ENCODE assay signal across 8 mouse cellular contexts in the genomic region with DNA sequence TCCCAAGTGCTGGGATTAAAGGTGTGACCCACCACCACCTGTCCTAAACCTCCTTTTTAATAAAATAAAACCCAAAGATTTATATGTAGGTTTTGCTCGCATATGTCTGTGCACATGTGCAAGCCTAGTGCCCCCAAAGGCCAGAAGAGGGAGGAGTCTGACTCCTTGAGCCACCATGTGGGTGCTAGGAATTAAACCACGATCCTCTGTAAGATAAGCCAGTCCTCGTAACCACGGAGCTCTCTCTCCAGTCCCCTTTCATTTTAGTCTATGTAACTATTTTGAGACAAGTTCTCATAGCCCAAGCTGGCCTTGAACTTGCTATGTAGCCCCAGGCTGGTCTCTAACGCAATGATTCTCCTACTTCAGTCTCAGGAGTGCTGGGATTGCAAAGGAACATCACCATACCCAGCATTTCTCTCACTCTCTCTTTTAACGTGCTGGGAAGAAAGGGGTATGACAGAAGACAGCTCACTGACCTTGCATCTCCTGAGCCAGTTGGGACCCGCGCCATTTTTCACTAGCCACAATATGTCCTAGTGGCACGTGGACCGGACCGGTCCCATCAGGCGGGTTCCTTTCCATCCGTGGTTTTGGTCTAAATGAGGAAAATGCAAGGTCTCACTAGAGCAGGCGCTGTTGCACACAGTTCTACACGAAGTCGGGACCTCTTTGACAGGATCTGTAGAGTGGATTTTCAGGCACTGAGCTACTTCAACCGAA. TPM values are rescaled to one million over a fixed set of nuclear protein-coding genes. Genes with fewer than 3 reads are reported as not detected.
A peak's percentile ranks its signal among the peaks of the same experiment; 100 is the strongest.
DNase-seq lines count a peak whose midpoint lies in the region; ATAC-seq and TF ChIP-seq lines count a peak whose summit lies in the region.

No protein-coding gene starts in this region.

- peak overlapping the region; percentile 91 for H3K4me3 ChIP-seq in lung, adult 2 months (replicated peaks; ENCODE audit: extremely low read depth, low read depth, low read length)
- H3K4me3 ChIP-seq in midbrain, embryonic 14.5 days (replicated peaks; ENCODE audit: low read depth, low read length) = peak overlapping the region; percentile 53

- no peak for TF ChIP-seq CTCF in lung, adult 2 months (IDR thresholded peaks at IDR 0.05; ENCODE audit: insufficient read depth, low read length)

- no peaks in the 10 kb centered on the region for H3K27me3 ChIP-seq in midbrain, embryonic 14.5 days (ENCODE audit: control insufficient read depth, insufficient read depth, low read length)

- no peaks in the 10 kb centered on the region for H3K9me3 ChIP-seq in midbrain, embryonic 14.5 days (ENCODE audit: control insufficient read depth, low read length)

- H3K36me3 ChIP-seq in midbrain, embryonic 14.5 days (ENCODE audit: control insufficient read depth, insufficient read depth, low read length) = peaks cover 24% of the 10 kb centered on the region

- DNase-seq in lung, adult 2 months = peak; percentile 20
- no peak for DNase-seq in lung, postnatal 25 days (ENCODE audit: low spot score)
- peak; percentile 23 for DNase-seq in adipocyte (ENCODE audit: low spot score)
- peak; percentile 10 for DNase-seq in midbrain, embryonic 14.5 days
- DNase-seq in retina, postnatal 1 day = no peak
- DNase-seq in gastrocnemius, postnatal 25 days = no peak

- peak overlapping the region; percentile 42 for H3K9ac ChIP-seq in midbrain, embryonic 14.5 days (replicated peaks; ENCODE audit: low read length)

- H3K27ac ChIP-seq in midbrain, embryonic 14.5 days (replicated peaks; ENCODE audit: low read depth, low read length) = no peak overlapping the region

- peak; percentile 9; the same call in 1 of the 2 replicates for ATAC-seq in erythroblast, adult 5-6 weeks (replicated peaks; ENCODE audit: low FRiP score, poor library complexity, severe bottlenecking)
- peak; percentile 5 for ATAC-seq in inflammation-experienced regulatory T-cells, adult 6 months
- ATAC-seq in midbrain, embryonic 14.5 days (ENCODE audit: low FRiP score, low TSS enrichment) = no peak

- peak overlapping the region; percentile 70 for H3K4me2 ChIP-seq in midbrain, embryonic 14.5 days (ENCODE audit: low read length)

- 9% methylated on average over 17 of the region's 17 CpGs for WGBS in lung, adult 2 months
- 16% methylated on average over 17 of the region's 17 CpGs for WGBS in midbrain, embryonic 14.5 days

- no peak for TF ChIP-seq POLR2A in lung, adult 2 months (IDR thresholded peaks at IDR 0.05; ENCODE audit: borderline replicate concordance, extremely low read depth, low read depth, low read length)

- H3K4me1 ChIP-seq in lung, adult 2 months (ENCODE audit: control insufficient read depth, insufficient read depth, low read length) = peaks cover 8% of the 10 kb centered on the region; the same call in 1 of the 2 replicates
- peaks cover 16% of the 10 kb centered on the region for H3K4me1 ChIP-seq in midbrain, embryonic 14.5 days (ENCODE audit: control insufficient read depth, insufficient read depth, low read length)

RNA-seq across cellular contexts. Expression of a gene that starts 0.7 kb away (rescaled TPM):
- polyA plus RNA-seq in lung, adult 2 months (2012; rRNA removed) = 2.7 and 4.0 TPM in 2 replicates
- total RNA-seq in erythroblast, adult 5-6 weeks (2015; ENCODE audit: low replicate concordance) = 3.8 and 8.4 TPM in 2 replicates
- total RNA-seq in erythroblast, adult 5-6 weeks (2017; ENCODE audit: low replicate concordance) = 7.8 and 11.0 TPM in 2 replicates
- polyA plus RNA-seq in inflammation-experienced regulatory T-cells, adult 6 months (2017; shearing (Covaris generic)) = 10 to 100 TPM; 32.3 to 41.3 (median 34.6) TPM
- 17.7 and 19.1 TPM in 2 replicates for polyA plus RNA-seq in midbrain, embryonic 14.5 days (2014; fragmentation: Nextera tagmentation; extraction: Ambion mirVana)
- 1 to 10 TPM in 1 of 2 experiments, under 1 TPM in 1; 0.79 to 1.0 TPM for total RNA-seq in gastrocnemius, postnatal 25 days (2021)

RNA-seq across cellular contexts. Expression of a gene that starts 0.9 kb away (rescaled TPM):
- polyA plus RNA-seq in lung, adult 2 months (2012; rRNA removed) = 9.0 and 15.6 TPM in 2 replicates
- total RNA-seq in erythroblast, adult 5-6 weeks (2015; ENCODE audit: low replicate concordance) = 11.1 and 18.1 TPM in 2 replicates
- total RNA-seq in erythroblast, adult 5-6 weeks (2017; ENCODE audit: low replicate concordance) = 11.7 and 13.0 TPM in 2 replicates
- polyA plus RNA-seq in inflammation-experienced regulatory T-cells, adult 6 months (2017; shearing (Covaris generic)) = 10 to 100 TPM; 10.6 to 22.9 (median 17.3) TPM
- polyA plus RNA-seq in midbrain, embryonic 14.5 days (2014; fragmentation: Nextera tagmentation; extraction: Ambion mirVana) = 19.7 and 27.2 TPM in 2 replicates
- total RNA-seq in gastrocnemius, postnatal 25 days (2021) = 1 to 10 TPM; 4.9 to 6.4 TPM

RNA-seq across cellular contexts. Expression of a gene that starts 52.7 kb away (rescaled TPM):
- polyA plus RNA-seq in lung, adult 2 months (2012; rRNA removed) = 0.06 TPM in 1 of 2 replicates, not detected in the other
- total RNA-seq in erythroblast, adult 5-6 weeks (2015; ENCODE audit: low replicate concordance) = not detected in 2 replicates
- total RNA-seq in erythroblast, adult 5-6 weeks (2017; ENCODE audit: low replicate concordance) = not detected in 2 replicates
- not detected for polyA plus RNA-seq in inflammation-experienced regulatory T-cells, adult 6 months (2017; shearing (Covaris generic))
- not detected in 2 replicates for polyA plus RNA-seq in midbrain, embryonic 14.5 days (2014; fragmentation: Nextera tagmentation; extraction: Ambion mirVana)
- not detected for total RNA-seq in gastrocnemius, postnatal 25 days (2021)

Comparison
In these comparisons a context has a peak if more than half of its experiments do, and no peak if none do; other contexts are left out.
1. DNase-seq: peak in lung, adult 2 months (single experiment), adipocyte (single experiment) and midbrain, embryonic 14.5 days (single experiment); none in lung, postnatal 25 days (single experiment), retina, postnatal 1 day (single experiment) and gastrocnemius, postnatal 25 days (single experiment).